Mouse (Mus musculus) lung, adult 18-20 months (tissue): ENCODE data around the gene Adrb1.

Experiments used
- DNase-seq, 2 experiments: peaks; one replicate each; pipeline ENCODE4 v3.0.0; 2022; ENCODE audit warnings: mixed read lengths in 2 of 2

The Adrb1 gene

GRCm38 (mm10) chr19:56703238-56704097 is 18.5 kb upstream of the Adrb1 start:
- DNase-seq: peak; percentile 50 to 66

- DNase-seq: peak; percentile 49 to 53
These were observed 16.8 kb upstream of the Adrb1 start for GRCm38 (mm10) chr19:56705026-56705675.

- no peak for DNase-seq
These were observed 13.2 kb upstream of the Adrb1 start for GRCm38 (mm10) chr19:56708794-56709193.

GRCm38 (mm10) chr19:56710131-56710905 is 11.7 kb upstream of the Adrb1 start:
- DNase-seq: no peak

GRCm38 (mm10) chr19:56713613-56714012 is 8.4 kb upstream of the Adrb1 start:
- no peak for DNase-seq

GRCm38 (mm10) chr19:56714661-56715170 is 7.3 kb upstream of the Adrb1 start:
- no peak for DNase-seq

GRCm38 (mm10) chr19:56718046-56718445 is 4.0 kb upstream of the Adrb1 start:
- no peak for DNase-seq

- DNase-seq: no peak
These were observed 1.1 kb upstream of the Adrb1 start for GRCm38 (mm10) chr19:56720882-56721281.

GRCm38 (mm10) chr19:56722291-56722707 is 300 bp downstream of the Adrb1 start:
- peak in 1 of 2 experiments; percentile 26 for DNase-seq

GRCm38 (mm10) chr19:56722711-56723330 is 822 bp downstream of the Adrb1 start:
- DNase-seq: peak; percentile 40 to 44

- DNase-seq: peak; percentile 59 to 66
These were observed 1.5 kb downstream of the Adrb1 start for GRCm38 (mm10) chr19:56723331-56724125.

- DNase-seq: peak; percentile 57 to 60
These were observed 2.2 kb downstream of the Adrb1 start for GRCm38 (mm10) chr19:56724126-56724597.

- DNase-seq: peak; percentile 32 to 47
These were observed 5.3 kb downstream of the Adrb1 start for GRCm38 (mm10) chr19:56727170-56727877.

GRCm38 (mm10) chr19:56734033-56734572 is 12.1 kb downstream of the Adrb1 start:
- no peak for DNase-seq

GRCm38 (mm10) chr19:56735747-56736146 is 13.7 kb downstream of the Adrb1 start:
- DNase-seq: no peak

- no peak for DNase-seq
These were observed 14.3 kb downstream of the Adrb1 start for GRCm38 (mm10) chr19:56736287-56736686.

- peak; percentile 35 to 51 for DNase-seq
These were observed 23.1 kb downstream of the Adrb1 start for GRCm38 (mm10) chr19:56745061-56745460.

- DNase-seq: no peak
These were observed 23.5 kb downstream of the Adrb1 start for GRCm38 (mm10) chr19:56745528-56745927.

GRCm38 (mm10) chr19:56746618-56747017 is 24.6 kb downstream of the Adrb1 start:
- DNase-seq: no peak

- DNase-seq: no peak
These were observed 25.9 kb downstream of the Adrb1 start for GRCm38 (mm10) chr19:56747878-56748277.
